Mouse (Mus musculus) heart, adult 2 months (tissue): ENCODE data around the gene Gzmk.

Experiments used
- CTCF ChIP-seq: fragments of 200-600 bp; IDR thresholded peaks from 2 replicates; pipeline ENCODE4 v1.8.1; 2022; ENCODE audit warnings: antibody characterized with exemption, mild to moderate bottlenecking, moderate library complexity
- POLR2A ChIP-seq: fragments of 200-500 bp; IDR thresholded peaks from 2 replicates; pipeline ENCODE4 v1.6.1; 2011; ENCODE audit warnings: mild to moderate bottlenecking, low read depth, low read length, control low read depth; ENCODE audit not compliant: insufficient read depth

DNA sequence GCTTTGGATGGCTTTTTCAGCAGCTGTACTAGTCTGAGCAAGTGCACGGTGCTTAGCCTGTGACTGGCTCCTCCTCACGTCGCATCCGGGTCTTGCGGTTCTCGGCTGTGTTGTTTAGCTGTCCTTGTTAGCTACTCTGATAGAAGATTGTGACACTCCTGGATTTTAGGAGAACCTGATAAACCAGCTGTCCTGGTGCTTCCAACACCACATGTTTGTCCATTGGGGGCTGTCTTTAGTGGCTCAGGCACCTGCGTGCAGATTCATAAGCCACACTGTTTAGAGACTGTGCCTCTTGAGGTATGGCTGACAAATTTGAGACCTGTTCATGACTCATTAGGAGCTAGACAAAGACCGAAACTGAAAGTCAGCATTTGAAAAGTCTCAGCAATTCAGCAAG lies 42.4 kb downstream of the Gzmk start:
- TF ChIP-seq POLR2A (no peak), CTCF (no peak)
